Mouse (Mus musculus) Muller cell, postnatal 12 days (primary cell): ENCODE measurements around the gene Gm49383.

ENCODE experiments used
- DNase-seq: peaks from one replicate; pipeline ENCODE4 v3.0.0-alpha.2; 2015; ENCODE audit errors: inconsistent ontology term

Gm49383 gene

DNA sequence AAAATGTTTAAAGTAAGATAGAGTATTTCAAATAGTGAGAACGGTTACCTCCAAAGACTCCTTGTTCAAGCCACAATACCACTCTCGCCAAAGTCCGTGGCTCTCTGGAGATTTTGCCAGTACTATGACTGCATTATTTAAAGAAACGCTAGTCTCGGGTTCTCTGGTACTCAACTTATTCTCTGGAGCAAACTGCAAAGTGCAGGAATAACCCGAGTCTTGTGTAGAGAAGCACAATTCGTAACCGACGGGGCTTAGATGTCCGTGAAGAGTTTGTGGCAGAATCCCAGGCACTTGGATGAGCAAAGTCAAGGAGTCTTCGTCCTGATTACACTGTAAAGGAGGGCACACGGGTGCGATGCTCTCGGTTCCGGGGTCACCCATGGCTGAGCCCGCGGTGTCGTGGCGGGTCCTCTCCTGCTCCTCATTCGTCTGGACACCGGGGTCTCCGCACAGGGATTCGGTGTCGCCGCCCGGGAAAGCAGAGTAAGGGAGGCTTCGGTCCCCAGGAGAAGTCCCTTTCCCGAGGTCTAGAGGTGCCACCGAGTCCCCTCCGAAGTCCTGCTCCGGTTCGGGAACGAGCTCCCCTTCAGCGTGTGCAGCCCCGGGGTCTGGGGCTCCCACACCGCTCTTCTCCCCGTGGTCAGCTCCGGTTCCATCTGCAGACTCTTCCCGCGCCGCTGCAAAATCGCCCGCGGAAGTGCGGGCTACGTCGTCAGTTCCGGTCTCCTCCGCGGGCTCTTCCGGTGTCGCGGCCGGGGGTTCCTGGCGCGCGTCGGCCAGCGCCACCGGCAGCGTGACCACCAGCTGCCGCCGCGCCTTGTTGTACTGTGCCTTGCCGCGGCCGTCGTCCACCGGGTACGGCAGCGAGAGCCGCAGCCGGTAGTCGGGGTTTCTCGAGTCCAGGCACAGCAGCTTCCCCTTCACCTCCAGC is at the start of gene Gm49383:
Gene Gm49383 (minus strand): TSS at position 661 of the 934 bp plus-strand sequence.
- peak; percentile 84 for DNase-seq

DNA sequence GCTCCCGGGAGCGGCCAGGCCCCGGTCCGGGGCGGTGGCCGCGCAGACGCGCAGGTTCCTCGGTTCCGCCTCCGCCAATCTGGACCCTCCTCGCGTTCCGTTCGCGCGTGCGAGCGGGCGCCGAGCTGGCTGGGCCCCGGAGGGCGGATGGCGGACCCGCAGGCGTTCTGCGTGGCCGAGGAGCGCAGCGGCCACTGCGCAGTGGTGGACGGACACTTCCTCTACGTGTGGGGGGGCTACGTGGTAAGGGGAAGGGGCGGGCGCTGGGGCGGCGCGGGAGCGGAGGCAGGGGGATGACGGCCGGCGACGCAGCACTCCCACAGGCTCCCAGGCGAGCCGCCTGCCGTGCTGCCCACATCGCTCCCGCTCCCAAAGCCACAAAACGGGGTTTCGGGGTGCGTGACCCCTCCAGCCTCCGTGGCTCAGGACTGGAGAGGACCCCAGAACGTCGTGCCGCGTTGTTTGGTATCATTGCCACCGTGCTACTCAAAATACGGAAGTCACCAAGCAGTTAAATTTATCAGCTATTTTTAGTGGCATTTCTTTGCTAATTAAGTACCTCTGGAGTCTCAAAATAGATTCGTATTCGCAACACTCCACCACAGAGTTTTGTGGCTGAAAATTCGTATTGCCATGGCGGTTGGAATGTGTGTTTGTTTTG is 45.0 kb upstream of the Gm49383 start:
- peak; percentile 76 for DNase-seq

DNA sequence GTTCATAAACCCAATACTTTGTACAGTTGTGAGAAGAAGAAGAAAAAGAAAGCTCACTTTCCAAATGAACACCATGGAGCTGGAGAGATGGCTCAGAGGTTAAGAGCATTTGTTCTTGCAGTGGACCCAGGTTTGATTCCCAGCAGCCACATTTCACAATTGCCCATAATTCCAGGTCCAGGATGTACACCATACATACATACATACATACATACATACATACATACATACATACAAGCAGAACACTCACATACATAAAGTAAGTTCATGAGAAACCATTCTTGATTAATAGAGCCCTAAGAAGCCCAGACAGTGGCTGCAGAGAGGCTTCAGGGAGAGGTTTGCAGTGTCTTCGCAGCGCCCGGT is 44.5 kb upstream of the Gm49383 start:
- DNase-seq = no peak

DNA sequence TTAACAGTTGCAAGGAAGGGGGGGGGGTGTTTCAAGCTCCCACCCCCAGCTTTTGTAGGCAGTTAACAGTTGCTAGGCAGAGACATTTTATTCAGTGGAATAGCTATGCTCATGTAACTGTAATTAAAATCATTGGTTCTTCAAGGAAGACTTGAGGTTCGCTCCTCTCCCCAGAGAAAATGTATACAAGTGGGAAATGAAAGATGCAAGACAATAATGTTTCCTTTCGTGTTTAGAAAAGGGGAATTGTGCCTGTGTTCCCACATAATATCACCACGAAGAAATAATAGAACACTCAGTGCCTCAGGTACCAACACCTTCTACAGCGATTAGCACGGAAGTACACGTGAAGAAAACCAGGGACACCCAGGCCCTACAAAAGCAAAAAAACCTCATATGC is 44.0 kb upstream of the Gm49383 start, which contains the start of gene Klhdc1:
Gene Klhdc1 (plus strand): TSS at position 301 of the 400 bp plus-strand sequence.
- DNase-seq = no peak

DNA sequence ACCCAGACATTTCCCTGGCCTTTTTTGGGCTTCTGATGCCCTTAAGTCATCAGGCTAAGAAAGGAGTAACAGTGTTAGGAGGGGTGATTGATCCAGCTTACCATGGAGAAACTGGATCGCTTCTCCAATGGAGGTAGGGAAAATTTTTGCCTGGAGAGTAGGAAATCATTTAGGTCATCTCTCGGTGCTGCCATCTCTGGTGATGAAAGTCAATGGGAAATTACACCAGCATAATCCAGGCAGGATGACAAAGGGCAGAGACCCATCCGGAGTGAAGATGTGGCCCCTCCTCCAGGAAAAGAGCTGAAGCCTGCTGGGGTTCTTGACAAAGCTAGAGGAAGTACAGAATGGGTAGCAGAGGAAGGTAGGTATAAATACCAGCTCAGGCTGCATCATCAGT is 41.4 kb upstream of the Gm49383 start:
- no peak for DNase-seq

DNA sequence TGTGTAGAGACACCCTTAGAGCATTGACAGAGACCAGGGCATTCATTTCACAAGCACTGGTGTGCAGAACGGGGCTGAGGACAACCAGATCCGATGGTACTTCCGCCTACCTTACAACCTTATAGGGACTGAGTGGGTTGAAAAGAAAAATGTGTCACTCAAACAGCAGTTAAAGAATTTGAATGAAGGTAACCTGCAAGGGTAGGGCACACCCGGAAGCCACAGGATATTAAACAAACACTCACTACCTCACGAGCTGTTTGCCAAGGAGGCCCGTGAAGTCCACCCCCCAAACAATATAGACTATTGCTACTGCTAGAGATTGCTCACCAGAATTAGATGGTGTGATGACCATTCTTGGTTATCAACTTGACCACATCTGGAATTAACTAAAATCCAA is 38.9 kb upstream of the Gm49383 start:
- DNase-seq = no peak

DNA sequence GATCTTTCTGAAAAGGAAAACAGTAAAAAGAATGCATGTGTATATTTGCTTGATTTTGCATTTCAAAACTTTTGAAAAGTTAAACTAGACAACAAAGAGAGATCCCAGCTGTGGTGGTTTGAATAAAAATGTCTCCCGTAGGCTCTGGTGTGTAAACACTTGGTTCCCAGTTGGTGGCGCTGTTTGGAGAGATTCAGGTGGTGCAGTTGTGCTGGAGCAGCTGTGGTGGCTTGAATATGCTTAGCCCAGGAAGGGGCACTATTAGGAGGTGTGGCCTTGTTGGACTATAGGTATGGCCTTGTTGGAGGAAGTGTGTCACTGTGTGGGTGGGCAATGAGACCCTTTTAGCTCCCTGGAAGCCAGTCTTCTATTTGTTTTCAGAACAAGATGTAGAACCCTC is 32.3 kb upstream of the Gm49383 start:
- no peak for DNase-seq

DNA sequence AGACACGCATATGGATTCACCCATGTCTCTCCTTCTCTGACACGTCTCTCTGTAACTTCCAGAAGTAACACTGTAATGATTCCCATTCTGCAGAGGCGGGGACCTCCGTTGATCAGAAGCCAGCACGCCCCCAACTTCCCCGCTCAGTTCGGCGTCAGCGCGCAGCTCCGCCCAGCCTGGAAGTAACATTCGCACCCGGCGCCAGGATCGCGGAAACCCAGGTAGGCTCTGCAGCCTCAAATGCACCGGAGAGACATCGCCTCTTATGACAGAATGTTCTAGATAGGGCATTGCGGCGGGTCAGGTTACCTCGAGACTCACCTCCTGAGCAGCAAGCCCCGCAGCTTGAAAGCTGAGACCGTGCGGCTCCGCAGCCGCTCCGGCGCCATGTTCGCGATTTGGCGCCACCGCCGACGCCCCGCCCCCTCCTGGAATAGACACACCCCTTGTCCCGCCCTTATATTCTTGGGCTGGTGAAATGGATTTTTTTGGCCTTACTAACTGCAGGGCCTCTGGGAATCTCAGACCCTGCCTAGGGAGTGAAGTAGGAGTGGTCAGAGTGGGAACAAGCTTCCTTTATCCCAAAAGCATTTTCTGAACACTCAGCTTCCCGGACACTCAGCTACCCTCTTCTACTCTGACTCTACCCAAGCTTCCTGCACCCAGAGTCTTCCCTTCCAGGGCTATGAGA is 31.0 kb upstream of the Gm49383 start, which contains the start of gene Pole2:
Gene Pole2 (minus strand): TSS at position 420 of the 691 bp plus-strand sequence.
- peak; percentile 91 for DNase-seq

DNA sequence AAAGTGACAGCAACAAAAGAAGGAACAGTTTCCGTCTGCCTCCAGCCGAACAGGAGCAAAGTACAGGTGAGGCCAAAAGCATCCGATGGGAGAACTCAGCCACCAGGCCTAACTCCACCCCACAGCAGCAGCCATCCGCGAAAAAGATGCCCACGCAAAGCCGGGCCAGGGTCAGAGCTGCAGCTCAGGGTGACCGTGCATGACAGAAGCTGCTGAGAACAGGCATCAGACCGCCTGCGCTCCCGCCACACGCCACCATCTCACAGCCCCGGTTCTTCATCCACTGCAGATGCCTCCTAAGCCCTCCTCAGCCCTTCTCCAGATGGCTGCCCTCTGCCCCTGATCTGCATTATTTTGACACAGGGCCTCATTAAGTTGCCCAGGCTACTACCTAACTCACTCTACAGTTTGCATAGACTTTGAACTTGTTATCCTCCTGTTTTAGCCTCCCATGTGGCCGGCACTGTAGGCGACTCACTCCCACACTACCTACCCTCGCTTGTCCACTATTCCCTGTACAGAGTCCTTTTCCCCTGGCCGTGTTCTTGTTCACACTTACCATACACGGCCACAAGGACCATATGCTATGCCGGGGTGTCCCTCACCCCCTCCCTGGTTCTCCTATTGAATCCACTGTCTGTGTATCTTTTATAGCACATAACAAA is 23.8 kb upstream of the Gm49383 start:
- no peak for DNase-seq

DNA sequence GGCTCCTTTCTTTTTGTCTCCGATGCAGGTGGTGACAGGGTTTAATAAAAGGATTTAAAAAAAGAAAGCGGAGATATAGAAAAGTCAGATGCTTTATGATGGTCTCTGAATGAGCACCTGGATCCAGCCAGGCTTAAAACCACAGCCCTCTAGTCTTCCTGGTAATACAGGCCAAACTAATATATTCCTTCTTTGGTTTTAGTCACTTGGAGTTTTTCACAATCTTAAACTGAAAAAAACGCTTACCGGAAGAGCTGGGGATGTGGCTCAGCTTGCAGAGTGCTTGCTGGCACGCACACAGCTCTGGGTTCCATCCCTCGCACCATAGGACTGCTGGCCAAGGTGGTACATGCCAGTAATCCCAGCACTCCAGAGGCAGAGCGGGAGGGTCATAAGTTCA is 19.7 kb upstream of the Gm49383 start:
- no peak for DNase-seq

DNA sequence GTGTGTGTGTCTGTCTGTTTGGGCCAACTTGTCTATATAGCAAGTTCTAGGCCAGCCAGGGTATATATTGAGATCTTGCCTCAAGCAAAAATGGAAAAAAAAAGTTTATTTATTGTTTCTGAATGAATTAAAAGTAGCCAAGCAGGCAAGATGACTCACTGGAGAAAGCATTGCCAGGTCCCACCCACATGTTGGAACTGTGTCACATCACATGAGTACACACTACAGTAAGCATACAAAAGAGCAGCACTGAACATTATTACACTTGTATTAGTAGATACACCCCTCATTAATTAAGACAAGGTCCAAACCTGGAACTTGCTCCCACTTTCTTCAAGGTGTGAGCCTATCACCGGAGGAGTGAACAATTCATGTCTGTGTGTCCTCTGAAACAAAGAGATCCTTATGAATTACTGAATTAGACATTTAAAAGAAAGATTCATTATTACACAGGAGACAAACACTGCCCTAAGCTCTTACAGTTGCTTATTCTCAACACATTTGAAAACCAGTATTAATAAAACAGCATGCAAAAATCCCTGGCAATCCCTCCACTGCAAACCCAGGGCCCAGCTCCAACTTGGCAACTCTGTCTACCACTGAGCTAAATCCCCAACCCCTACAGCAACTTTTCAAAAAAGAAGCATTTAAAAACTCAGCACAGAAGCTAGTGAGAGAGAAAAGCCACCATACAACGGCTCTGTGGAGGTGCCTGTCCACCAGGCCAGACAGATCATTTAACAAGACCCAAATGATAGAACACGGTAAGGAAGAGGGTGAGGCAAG is 18.3 kb upstream of the Gm49383 start:
- peak; percentile 78 for DNase-seq

DNA sequence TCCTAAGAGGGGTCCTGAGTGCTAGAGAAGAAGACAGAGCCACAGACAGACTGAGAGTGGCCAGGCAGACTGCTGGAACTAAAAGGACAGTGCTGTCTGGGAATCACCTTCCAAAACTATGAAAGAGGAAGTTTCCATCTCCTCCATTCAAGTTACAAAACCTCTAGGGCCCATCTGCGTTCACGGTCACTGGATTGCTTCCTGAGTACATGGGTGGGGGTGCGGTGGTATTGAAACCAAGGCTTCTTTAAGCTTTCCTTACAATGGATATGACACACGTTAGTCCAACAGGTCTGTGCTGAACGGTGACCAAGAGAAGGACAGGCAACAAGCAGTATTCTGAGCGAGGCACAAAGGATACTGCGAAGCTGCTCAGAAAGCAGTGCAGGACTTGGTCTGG is 17.5 kb upstream of the Gm49383 start:
- DNase-seq = no peak

DNA sequence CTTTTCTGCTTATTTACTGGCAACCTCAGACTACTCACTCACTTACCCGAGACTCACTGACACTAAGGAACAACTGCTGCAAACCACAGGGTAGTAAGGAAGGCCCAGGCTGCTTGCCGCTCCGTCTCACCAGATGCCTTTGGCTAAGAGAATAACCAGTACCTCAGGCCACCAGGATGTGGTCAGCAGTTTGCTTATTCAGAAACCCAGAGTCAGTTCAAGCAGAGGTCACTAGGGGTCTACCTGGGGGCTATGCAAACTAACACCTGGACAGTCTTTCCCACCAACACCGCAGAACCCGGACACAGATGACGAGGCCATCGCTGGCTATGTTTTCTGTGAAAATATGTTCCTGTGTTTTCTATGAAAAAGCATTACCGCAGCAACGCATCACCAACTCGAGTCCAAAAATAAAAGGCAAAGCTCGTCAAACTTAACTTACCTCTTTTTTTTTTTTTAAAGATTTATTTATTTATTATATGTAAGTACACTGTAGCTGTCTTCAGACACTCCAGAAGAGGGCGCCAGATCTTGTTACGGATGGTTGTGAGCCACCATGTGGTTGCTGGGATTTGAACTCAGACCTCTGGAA is 16.4 kb upstream of the Gm49383 start:
- DNase-seq = no peak

DNA sequence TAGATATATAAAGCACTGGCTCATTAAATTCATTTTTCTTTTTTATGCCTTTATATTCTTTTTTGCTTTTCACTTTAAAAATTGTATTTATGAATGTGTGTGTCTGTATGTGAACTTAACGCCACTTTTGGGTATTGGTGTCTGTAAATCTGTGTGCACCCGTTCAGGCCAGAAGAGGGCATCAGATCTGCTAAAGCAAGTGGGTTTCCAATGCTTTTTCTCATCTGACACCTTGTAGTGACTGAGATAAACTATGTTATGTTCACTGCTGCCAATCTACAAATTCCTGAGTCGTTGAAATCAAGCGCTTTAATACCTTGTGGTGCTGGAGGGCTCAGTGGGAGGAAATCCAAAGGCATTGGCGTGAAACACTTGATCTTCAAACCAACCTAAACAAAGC is 14.2 kb upstream of the Gm49383 start:
- no peak for DNase-seq

DNA sequence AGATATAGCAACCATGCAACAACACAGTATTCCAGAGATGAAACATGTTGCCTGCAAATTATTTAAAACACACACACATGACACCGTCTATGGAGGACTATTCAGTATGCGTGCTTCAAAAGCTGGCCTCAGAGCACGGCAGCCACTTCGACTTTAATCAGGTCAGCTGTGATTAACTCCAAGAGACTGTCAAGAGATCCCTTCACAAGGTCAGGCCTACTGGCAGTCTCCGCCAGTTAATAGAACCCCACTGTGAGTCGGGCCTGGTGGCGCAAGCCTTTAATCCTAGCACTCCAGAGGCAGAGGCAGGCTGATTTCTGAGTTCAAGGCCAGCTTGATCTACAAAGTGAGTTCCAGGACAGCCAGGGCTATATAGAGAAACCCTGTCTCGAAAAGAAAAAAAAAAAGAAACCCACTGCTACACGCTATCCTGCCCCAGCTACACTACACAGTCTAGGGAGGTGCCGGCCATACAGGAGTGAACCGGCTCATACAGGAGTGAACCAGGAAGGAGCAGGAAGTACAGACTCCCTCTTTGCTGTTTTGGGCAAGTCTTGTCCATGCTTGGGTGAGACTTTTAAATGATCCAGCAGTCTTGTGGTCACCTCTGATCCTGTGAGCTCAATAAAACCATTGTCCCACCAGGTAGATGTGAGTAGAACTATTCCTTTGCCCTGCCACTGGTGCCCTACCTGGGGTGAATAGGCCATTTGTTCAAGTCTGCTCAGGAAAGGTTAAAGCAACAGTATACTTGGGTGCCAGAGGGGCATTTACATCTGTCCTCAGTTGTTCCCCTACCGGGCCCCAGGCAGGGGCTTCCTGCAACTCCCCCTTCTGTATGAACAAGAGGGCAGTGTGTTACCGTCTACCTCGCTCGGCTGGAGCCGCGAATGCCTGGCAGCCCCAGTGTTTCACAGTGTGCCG is 13.4 kb upstream of the Gm49383 start:
- DNase-seq = no peak

DNA sequence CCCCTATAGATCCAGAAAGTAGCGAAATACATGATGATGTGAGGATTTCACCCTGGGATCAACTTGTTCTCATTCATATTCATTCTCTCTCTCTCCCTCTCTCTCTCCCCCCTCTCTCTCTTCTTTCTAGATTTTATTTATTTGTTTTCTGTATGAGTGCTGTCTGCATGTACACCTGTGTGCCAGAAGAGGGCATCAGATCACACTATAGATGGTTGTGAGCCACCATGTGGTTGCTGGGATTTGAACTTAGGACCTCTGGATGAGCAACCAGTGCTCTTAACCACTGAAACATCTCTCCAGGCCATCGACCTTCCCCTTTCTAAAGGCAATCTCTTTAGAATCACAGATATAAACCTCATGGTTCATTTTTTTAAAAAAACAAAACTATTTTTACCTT is 11.6 kb upstream of the Gm49383 start:
- DNase-seq = no peak

DNA sequence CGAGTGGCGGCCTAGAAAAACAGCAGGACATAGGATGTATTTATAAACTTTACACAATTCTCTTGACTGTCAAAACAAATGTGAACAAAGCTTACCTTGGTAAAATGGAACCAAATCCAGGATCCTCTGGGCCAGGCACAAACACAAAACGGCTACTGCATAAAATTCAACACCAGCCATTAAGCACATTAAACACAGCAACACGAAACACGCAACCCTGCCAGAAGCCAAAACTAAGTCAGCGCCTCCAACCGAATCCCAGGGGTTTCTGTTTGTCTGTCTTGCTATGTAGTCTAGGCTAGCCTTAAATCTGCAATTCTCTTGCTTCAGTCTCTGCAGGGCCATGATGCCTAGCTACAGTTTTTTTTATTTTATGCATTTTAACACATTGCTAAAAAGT is 11.0 kb upstream of the Gm49383 start:
- DNase-seq = no peak

DNA sequence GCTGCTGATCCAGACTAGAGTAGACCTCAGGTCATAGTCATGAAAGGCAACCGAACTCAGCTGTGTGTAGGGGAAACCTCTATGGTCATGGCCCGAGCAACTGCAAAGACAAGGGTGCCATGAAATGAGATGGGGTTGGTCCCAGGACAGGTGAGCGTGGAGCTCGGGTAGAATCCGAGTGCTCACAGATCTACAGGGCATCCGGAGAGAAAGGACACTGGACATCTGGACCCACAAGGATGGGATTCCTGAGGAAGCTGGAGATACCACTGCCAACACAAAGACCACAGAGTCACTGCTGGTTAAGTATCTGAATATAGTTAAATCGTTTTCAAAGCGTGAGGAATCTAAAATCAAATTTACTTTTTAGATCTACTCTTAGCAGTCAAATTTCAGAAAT is 10.5 kb upstream of the Gm49383 start:
- DNase-seq = no peak

DNA sequence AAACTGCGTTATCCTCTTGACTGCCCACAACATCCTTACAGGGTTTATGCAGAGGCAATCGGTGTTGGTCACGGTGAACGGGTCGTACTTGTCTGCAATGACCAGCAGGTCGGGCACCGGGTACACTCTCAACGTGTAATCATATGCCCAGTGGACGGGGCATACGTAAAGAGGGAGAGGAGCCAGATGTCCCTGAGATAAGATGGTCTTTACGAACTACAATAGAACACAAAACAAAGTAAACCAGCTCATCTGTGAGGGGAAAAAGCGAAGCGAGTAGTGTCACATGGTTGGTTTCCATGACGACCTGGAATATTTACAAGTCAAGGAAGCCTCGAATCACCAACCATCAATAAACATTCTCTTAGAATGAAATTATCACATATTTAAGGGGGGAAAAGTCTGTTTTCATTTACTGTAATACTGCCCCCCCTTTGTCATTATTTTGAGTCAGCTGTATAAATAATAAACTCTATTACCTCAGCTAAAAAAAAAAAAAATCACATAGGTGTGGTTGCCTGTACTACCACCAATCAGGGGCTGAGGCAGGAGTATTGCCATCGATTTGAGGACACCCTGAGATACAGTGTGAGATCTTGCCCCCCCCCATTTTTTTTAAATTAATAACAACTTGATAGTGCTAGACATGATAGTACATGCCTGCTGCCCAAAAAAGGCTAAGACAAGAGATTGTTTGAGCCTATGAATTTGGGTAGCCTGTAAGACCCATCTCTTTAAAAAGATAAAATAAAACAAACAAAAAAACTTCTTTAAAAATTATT is 7.3 kb upstream of the Gm49383 start, which contains the start of gene Gm49384:
Gene Gm49384 (minus strand): TSS at position 216 of the 782 bp plus-strand sequence.
- DNase-seq = no peak
